Mouse (Mus musculus) liver, embryonic 15.5 days (tissue): Measurements from ENCODE around the gene Gabre. TPM values are rescaled to one million over a fixed set of nuclear protein-coding genes. Genes with fewer than 3 reads are reported as not detected.

Experiments
- ATAC-seq: fragments of 200-750 bp; cut with Nextera tagmentation; 2 replicates; pipeline ENCODE4 v1.8.0; 2017; ENCODE audit warnings: moderate number of reproducible peaks, mild to moderate bottlenecking, moderate library complexity; ENCODE audit not compliant: insufficient read depth
- H3K27ac ChIP-seq: fragments of 300-500 bp; sonication (generic); replicated peaks from 2 replicates; pipeline ENCODE4 v1.5.1; 2015; ENCODE audit warnings: mild to moderate bottlenecking, inconsistent platforms
- H3K27me3 ChIP-seq: fragments of 300-500 bp; sonication (generic); 2 replicates; pipeline ENCODE4 v1.6.1; 2015; ENCODE audit warnings: mild to moderate bottlenecking, inconsistent platforms
- H3K36me3 ChIP-seq: fragments of 300-500 bp; sonication (generic); replicated peaks from 2 replicates; pipeline ENCODE4 v1.6.1; 2015; ENCODE audit warnings: moderate library complexity, mild to moderate bottlenecking, inconsistent platforms
- H3K4me1 ChIP-seq: fragments of 300-500 bp; sonication (generic); replicated peaks from 2 replicates; pipeline ENCODE4 v1.6.1; 2015; ENCODE audit warnings: inconsistent platforms
- H3K4me2 ChIP-seq: fragments of 300-500 bp; sonication (generic); 2 replicates; pipeline ENCODE4 v1.6.1; 2015; ENCODE audit warnings: moderate library complexity, mild to moderate bottlenecking, inconsistent platforms
- H3K4me3 ChIP-seq: fragments of 300-500 bp; sonication (generic); replicated peaks from 2 replicates; pipeline ENCODE4 v1.5.1; 2015; ENCODE audit warnings: mild to moderate bottlenecking, inconsistent platforms
- H3K9ac ChIP-seq: fragments of 300-500 bp; sonication (generic); 2 replicates; pipeline ENCODE4 v1.6.1; 2015; ENCODE audit warnings: moderate library complexity, mild to moderate bottlenecking, inconsistent platforms
- H3K9me3 ChIP-seq: fragments of 300-500 bp; sonication (generic); replicated peaks from 2 replicates; pipeline ENCODE4 v1.6.1; 2016; ENCODE audit warnings: inconsistent platforms
- WGBS: fragments of 180-500 bp; shearing (Covaris S2); methylation state at CpG from one replicate; pipeline ENCODE4 v1.1.7; 2015; ENCODE audit warnings: mixed read lengths; ENCODE audit not compliant: insufficient replicate concordance; 5-methylcytosine and 5-hydroxymethylcytosine counted together
- microRNA counts: library from miRNA; unstranded; fragments of <30 nt; microRNA quantifications from one replicate; lab custom pipeline; 2016
- microRNA-seq: library from miRNA; unstranded; fragments of <30 nt; microRNA quantifications from one replicate; pipeline ENCODE4, GENCODE M21; 2016
- polyA plus RNA-seq: library from polyadenylated mRNA; unstranded; fragments of >200 nt; fragmentation: Nextera tagmentation; extraction: Ambion mirVana; gene quantifications from 2 replicates; pipeline ENCODE4 v1.2.1, GENCODE M21; 2015

Gene Gabre
- polyA plus RNA-seq = 0.12 and 0.14 TPM in 2 replicates

- Histone ChIP-seq H3K9me3 (no peaks in the 10 kb centered on the region), H3K27me3 (no peaks in the 10 kb centered on the region), H3K27ac (no peak within 1 kb of the TSS), H3K4me1 (no peaks in the 10 kb centered on the region), H3K4me2 (peak within 1 kb of the TSS; percentile 53), H3K36me3 (no peaks in the 10 kb centered on the region), H3K9ac (no peak within 1 kb of the TSS), H3K4me3 (peak within 1 kb of the TSS; percentile 18; the same call in 1 of the 2 replicates)
- ATAC-seq = no peak
- 15% methylated on average over 30 of the region's 36 CpGs for WGBS
These were observed at the start of gene Gabre for GRCm38 (mm10) chrX:72274659-72275371. Gabre (minus strand) TSS chrX:72274803.

DNA sequence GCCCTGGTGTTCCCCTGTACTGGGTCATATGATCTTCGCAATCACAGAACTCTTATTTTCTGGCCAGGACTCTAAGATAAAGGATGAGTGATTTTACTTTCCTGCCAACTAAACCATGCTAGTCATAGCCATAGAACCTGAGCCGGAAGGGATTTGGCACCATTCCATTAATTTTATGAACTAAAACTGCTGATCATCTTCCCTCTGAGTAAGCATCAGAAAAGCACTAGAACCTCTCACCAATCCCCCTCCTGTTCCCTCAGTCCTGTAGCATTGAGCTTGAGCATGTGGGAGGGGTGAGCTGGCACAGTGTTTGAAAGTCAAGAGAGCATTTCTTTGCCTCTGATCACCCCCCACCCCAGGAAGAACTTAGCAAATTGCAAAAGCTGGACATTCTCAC, 23.2 kb upstream of the Gabre start:
- Histone ChIP-seq H3K9me3 (no peaks in the 10 kb centered on the region), H3K4me1 (no peaks in the 10 kb centered on the region), H3K9ac (no peak overlapping the region), H3K36me3 (no peaks in the 10 kb centered on the region), H3K4me3 (no peak overlapping the region), H3K4me2 (no peak overlapping the region), H3K27me3 (no peaks in the 10 kb centered on the region), H3K27ac (no peak overlapping the region)
- 58% methylated on average over 2 of the region's 2 CpGs for WGBS
- ATAC-seq = no peak

- Histone ChIP-seq H3K4me3 (no peak overlapping the region), H3K27me3 (no peaks in the 10 kb centered on the region), H3K27ac (no peak overlapping the region), H3K36me3 (no peaks in the 10 kb centered on the region), H3K9me3 (no peaks in the 10 kb centered on the region), H3K9ac (no peak overlapping the region), H3K4me1 (no peaks in the 10 kb centered on the region), H3K4me2 (no peak overlapping the region)
- no peak for ATAC-seq
- 38% methylated on average over 1 of the region's 1 CpGs for WGBS
These were observed 715 bp upstream of the Gabre start for GRCm38 (mm10) chrX:72275372-72275663.

DNA sequence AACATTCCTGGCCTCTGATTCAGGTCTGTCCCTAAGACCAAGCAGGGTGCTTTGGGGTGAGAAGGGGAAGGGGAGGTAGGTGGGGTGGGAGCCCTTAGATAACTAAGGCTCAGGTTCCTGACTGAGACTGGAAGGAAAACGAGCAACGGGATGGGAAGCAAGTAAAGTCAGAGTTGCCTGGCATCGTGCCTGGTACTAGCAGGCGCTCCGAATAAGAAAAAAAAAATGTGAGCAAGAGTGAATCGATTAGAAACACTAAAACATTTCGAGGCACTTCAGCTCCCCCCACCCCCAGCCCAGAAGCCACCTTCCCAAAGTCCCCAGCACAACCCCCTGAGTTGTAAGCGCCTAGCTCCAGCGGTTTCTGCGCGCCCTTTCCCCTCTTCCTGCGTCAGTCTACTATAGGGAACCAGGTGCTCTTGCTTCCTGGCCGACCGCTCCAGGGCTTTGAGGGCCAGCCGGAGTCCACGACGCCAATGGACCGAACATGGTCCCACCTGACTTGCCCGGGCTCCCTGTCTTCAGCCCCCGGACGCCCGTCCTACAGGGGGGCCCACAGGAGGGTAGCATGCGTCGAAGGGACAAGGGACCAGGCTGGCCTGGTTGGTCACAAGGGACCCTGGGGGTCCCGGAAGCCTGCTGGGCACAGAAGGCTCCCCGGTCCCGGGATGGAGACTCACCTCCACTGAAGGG, 491 bp downstream of the Gabre start:
- Histone ChIP-seq H3K4me3 (peak overlapping the region; percentile 18; the same call in 1 of the 2 replicates), H3K27ac (no peak overlapping the region), H3K4me2 (peak overlapping the region; percentile 53), H3K9ac (no peak overlapping the region), H3K36me3 (no peaks in the 10 kb centered on the region), H3K27me3 (no peaks in the 10 kb centered on the region), H3K4me1 (no peaks in the 10 kb centered on the region), H3K9me3 (no peaks in the 10 kb centered on the region)
- whole genome bisulfite sequencing = 24% methylated on average over 27 of the region's 27 CpGs
- no peak for ATAC-seq

DNA sequence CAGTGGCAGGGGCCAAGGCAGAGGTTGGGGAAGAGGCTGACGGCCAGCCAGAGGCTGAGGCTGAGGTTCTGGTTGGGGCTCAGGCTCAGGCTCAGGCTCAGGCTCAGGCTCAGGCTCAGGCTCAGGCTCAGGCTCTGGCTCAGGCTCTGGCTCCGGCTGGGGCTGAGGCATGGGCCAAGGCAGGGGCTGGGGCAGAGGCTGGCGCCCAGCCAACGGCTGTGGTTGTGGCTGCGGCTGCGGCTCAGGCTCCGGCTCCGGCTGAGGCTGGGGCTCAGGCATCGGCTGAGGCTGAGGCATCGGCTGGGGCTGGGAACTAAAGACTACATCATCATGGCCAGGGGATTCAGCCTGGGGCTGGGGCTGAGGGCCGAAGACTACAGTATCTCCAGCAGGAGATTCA, 4.0 kb downstream of the Gabre start:
- WGBS = 75% methylated on average over 11 of the region's 11 CpGs
- H3K4me1 ChIP-seq = no peaks in the 10 kb centered on the region
- ATAC-seq = no peak

DNA sequence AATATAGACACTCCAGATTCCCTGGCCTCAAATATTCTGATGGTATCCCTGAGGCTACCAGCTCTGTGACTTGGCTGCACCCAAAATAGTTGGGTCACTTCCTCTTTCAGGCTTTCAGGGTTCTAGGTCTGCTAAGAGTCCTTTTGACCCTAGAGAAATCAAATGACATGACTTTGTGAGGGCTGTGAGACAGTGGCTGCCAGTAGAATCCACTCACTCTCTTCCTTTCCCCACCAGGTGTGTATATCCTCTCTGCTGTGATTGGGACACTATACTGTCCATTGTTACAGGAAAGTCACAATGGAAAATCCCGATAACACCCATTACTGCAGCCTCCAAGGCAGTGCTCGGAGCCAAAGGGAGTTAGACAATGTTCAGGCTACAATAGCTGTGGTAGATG, 52.9 kb downstream of the Gabre start, which contains the start of gene Magea4:
Gene Magea4, plus strand, starts transcription at position 301 of the 400 bp plus-strand sequence.
- Histone ChIP-seq H3K36me3 (no peaks in the 10 kb centered on the region), H3K27ac (no peak within 1 kb of the TSS), H3K27me3 (no peaks in the 10 kb centered on the region), H3K9ac (no peak within 1 kb of the TSS), H3K4me1 (no peaks in the 10 kb centered on the region), H3K9me3 (no peaks in the 10 kb centered on the region), H3K4me2 (no peak within 1 kb of the TSS), H3K4me3 (no peak within 1 kb of the TSS)
- WGBS = 56% methylated on average over 2 of the region's 2 CpGs
- no peak for ATAC-seq

More for the DNA sequence above, 4.0 kb downstream of the Gabre start:
- Histone ChIP-seq H3K27ac (no peak overlapping the region), H3K36me3 (no peaks in the 10 kb centered on the region), H3K4me3 (no peak overlapping the region), H3K4me2 (no peak overlapping the region), H3K9me3 (no peaks in the 10 kb centered on the region), H3K9ac (no peak overlapping the region), H3K27me3 (no peaks in the 10 kb centered on the region)

MicroRNAs within 50 kb of the gene (microRNA counts, 519-probe panel; counts per million panel counts)
- microRNA mmu-miR-224 (lab: Ali Mortazavi, UCI) (1,664 counts per million, percentile 12 among the panel's probes with 10 or more counts), microRNA mmu-miR-452 (lab: Ali Mortazavi, UCI) (not detected)

Small RNAs within 50 kb of the gene (microRNA-seq; reads per million reads assigned to microRNA genes)
- gene Mir224 (89.3 reads per million, percentile 51 among the genes with 10 or more reads in this experiment), gene Mir452 (12.4 reads per million, percentile 29 among the genes with 10 or more reads in this experiment)

Other genes with a start within 250 kb of the Gabre start
- not detected in 2 replicates for gene Magea4, start 52.8 kb downstream of the Gabre start, polyA plus RNA-seq
- not detected in 2 replicates for gene Magea10, start 112.1 kb upstream of the Gabre start, polyA plus RNA-seq